ENCODE assay signal across 8 mouse cellular contexts in genomic region chr6:67266159-67266657, GRCm38 (mm10). TPM values are rescaled to one million over a fixed set of nuclear protein-coding genes. Genes with fewer than 3 reads are reported as not detected.
DNase-seq lines count a peak whose midpoint lies in the region; ATAC-seq and TF ChIP-seq lines count a peak whose summit lies in the region.

No protein-coding gene starts in this region.

- peak overlapping the region; percentile 60 for H3K9ac ChIP-seq in forebrain, embryonic 14.5 days (ENCODE audit: low read length)

- H3K4me3 ChIP-seq in gastrocnemius, adult 2 months, result peak overlapping the region; percentile 84
- H3K4me3 ChIP-seq in forebrain, embryonic 14.5 days (ENCODE audit: low read depth, low read length), result peak overlapping the region; percentile 98
- H3K4me3 ChIP-seq in midbrain, embryonic 10.5 days, result peak overlapping the region; percentile 100

- peaks cover 14% of the 10 kb centered on the region; the same call in 1 of the 2 replicates for H3K4me1 ChIP-seq in forebrain, embryonic 14.5 days (ENCODE audit: control insufficient read depth, insufficient read depth, low read length)
- H3K4me1 ChIP-seq in midbrain, embryonic 10.5 days, result peaks cover 22% of the 10 kb centered on the region

- no peak for DNase-seq in gastrocnemius, adult 2 months
- DNase-seq in gastrocnemius, postnatal 25 days, result no peak
- peak; percentile 47 to 48 for DNase-seq in spleen, postnatal 10 days (ENCODE audit: low spot score in 2 of 2)
- no peak for DNase-seq in spleen, postnatal 36 days (ENCODE audit: low spot score in 2 of 2)
- DNase-seq in forebrain, embryonic 14.5 days (ENCODE audit: low spot score), result peak; percentile 47
- DNase-seq in layer of hippocampus, adult 8-10 months (ENCODE audit: low spot score in 2 of 2), result peak; percentile 28 to 29
- DNase-seq in midbrain, embryonic 10.5 days (ENCODE audit: low spot score), result no peak
- no peak for DNase-seq in natural killer cell, adult 2 months (ENCODE audit: low spot score in 2 of 2)

- H3K4me2 ChIP-seq in forebrain, embryonic 14.5 days (ENCODE audit: low read length), result peak overlapping the region; percentile 67

- H3K27me3 ChIP-seq in forebrain, embryonic 14.5 days (replicated peaks; ENCODE audit: control insufficient read depth, insufficient read depth, low read length), result no peaks in the 10 kb centered on the region
- no peaks in the 10 kb centered on the region for H3K27me3 ChIP-seq in midbrain, embryonic 10.5 days (ENCODE audit: low read depth, poor library complexity, severe bottlenecking)

- peak; percentile 60 for ATAC-seq in forebrain, embryonic 14.5 days

- under 1% methylated on average over 23 of the region's 23 CpGs for WGBS in forebrain, embryonic 14.5 days
- under 1% methylated on average over 23 of the region's 23 CpGs for WGBS in midbrain, embryonic 10.5 days

- TF ChIP-seq CTCF in gastrocnemius, adult 2 months (IDR thresholded peaks at IDR 0.05), result no peak

- intact Hi-C loops in gastrocnemius, adult 2 months (cut with DNase I), result loop anchor here (2.0 to 5.0 kb wide), 2 partner anchors 39 to 69 kb away; no protein-coding TSS in a partner anchor

- no peaks in the 10 kb centered on the region for H3K36me3 ChIP-seq in forebrain, embryonic 14.5 days (ENCODE audit: control insufficient read depth, insufficient read depth, low read length)
- H3K36me3 ChIP-seq in midbrain, embryonic 10.5 days, result peaks cover 8% of the 10 kb centered on the region

- peak overlapping the region; percentile 96 for H3K27ac ChIP-seq in gastrocnemius, adult 2 months
- H3K27ac ChIP-seq in forebrain, embryonic 14.5 days (ENCODE audit: low read depth, low read length), result no peak overlapping the region
- H3K27ac ChIP-seq in midbrain, embryonic 10.5 days (replicated peaks), result peak overlapping the region; percentile 98

- no peaks in the 10 kb centered on the region for H3K9me3 ChIP-seq in forebrain, embryonic 14.5 days (replicated peaks; ENCODE audit: control insufficient read depth, low read length)
- no peaks in the 10 kb centered on the region for H3K9me3 ChIP-seq in midbrain, embryonic 10.5 days (replicated peaks)

RNA-seq across cellular contexts. Expression of gene Serbp1, which starts 28.2 kb away (rescaled TPM):
- 100 to 1,000 TPM; 283 to 348 TPM for total RNA-seq in gastrocnemius, adult 2 months (2021)
- 100 to 1,000 TPM; 265 to 268 TPM for total RNA-seq in gastrocnemius, postnatal 25 days (2021)
- 313 and 340 TPM in 2 replicates for polyA plus RNA-seq in forebrain, embryonic 14.5 days (2014; fragmentation: Nextera tagmentation; extraction: Ambion mirVana)
- 100 to 1,000 TPM; 145 to 214 (median 181) TPM for total RNA-seq in layer of hippocampus, adult 8-10 months (2022)
- polyA plus RNA-seq in midbrain, embryonic 10.5 days (2016; fragmentation: Nextera tagmentation; extraction: Ambion mirVana), result 427 and 470 TPM in 2 replicates

Comparison
In these comparisons a context has a peak if more than half of its experiments do, and no peak if none do; other contexts are left out.
1. DNase-seq: peak in spleen, postnatal 10 days (2 of 2), forebrain, embryonic 14.5 days (single experiment) and layer of hippocampus, adult 8-10 months (2 of 2); none in gastrocnemius, adult 2 months (single experiment), gastrocnemius, postnatal 25 days (single experiment), spleen, postnatal 36 days (0 of 2), midbrain, embryonic 10.5 days (single experiment) and natural killer cell, adult 2 months (0 of 2).
2. Peak in every context shown above with its lines, with median percentiles within 50 percentile points of each other: H3K4me3 ChIP-seq.